Mouse (Mus musculus): ENCODE measurements around the gene 9830107B12Rik. TPM values are rescaled to one million over a fixed set of nuclear protein-coding genes. Genes with fewer than 3 reads are reported as not detected.

The 9830107B12Rik gene
- polyA plus RNA-seq, 1 experiment from 2014 or later: not detected

- ATAC-seq (ENCODE audit: insufficient read depth, low FRiP score, low TSS enrichment): no peak
- 44% methylated on average over 3 of the region's 3 CpGs for WGBS
- H3K9me3 ChIP-seq (ENCODE audit: control insufficient read depth, low read length): no peaks in the 10 kb centered on the region
- H3K27ac ChIP-seq (ENCODE audit: low read depth, low read length): no peak overlapping the region
- H3K4me1 ChIP-seq (ENCODE audit: control insufficient read depth, insufficient read depth, low read length): no peaks in the 10 kb centered on the region
- no peak for DNase-seq (ENCODE audit: low spot score)
- H3K9ac ChIP-seq (ENCODE audit: low read length): no peak overlapping the region
- H3K36me3 ChIP-seq (ENCODE audit: control insufficient read depth, insufficient read depth, low read length): no peaks in the 10 kb centered on the region
- no peaks in the 10 kb centered on the region for H3K27me3 ChIP-seq (ENCODE audit: control insufficient read depth, insufficient read depth, low read length)
- no peak overlapping the region for H3K4me2 ChIP-seq (ENCODE audit: low read depth)
- no peak overlapping the region for H3K4me3 ChIP-seq (ENCODE audit: low read depth, low read length)
Observed at GRCm38 (mm10) chr17:48080626-48081025, 65.4 kb downstream of the 9830107B12Rik start.

Other genes starting within 250 kb of the 9830107B12Rik start
- 34.5 and 35.8 TPM in 2 replicates for gene Foxp4, start 221.6 kb downstream of the 9830107B12Rik start, polyA plus RNA-seq (2014; fragmentation: Nextera tagmentation; extraction: Ambion mirVana)
- gene 1700122O11Rik, start 108.0 kb downstream of the 9830107B12Rik start, polyA plus RNA-seq (2014; fragmentation: Nextera tagmentation; extraction: Ambion mirVana): not detected in 2 replicates
- gene 1700067P10Rik, start 56.9 kb downstream of the 9830107B12Rik start, polyA plus RNA-seq (2014; fragmentation: Nextera tagmentation; extraction: Ambion mirVana): not detected in 2 replicates
- not detected in 2 replicates for gene A530064D06Rik, start 21.0 kb upstream of the 9830107B12Rik start, polyA plus RNA-seq (2014; fragmentation: Nextera tagmentation; extraction: Ambion mirVana)
- 0.07 TPM in 1 of 2 replicates, not detected in the other for gene Trem1, start 86.5 kb upstream of the 9830107B12Rik start, polyA plus RNA-seq (2014; fragmentation: Nextera tagmentation; extraction: Ambion mirVana)
- not detected in 2 replicates for gene Trem3, start 101.5 kb upstream of the 9830107B12Rik start, polyA plus RNA-seq (2014; fragmentation: Nextera tagmentation; extraction: Ambion mirVana)
- 0.18 and 0.25 TPM in 2 replicates for gene Treml4, start 118.0 kb upstream of the 9830107B12Rik start, polyA plus RNA-seq (2014; fragmentation: Nextera tagmentation; extraction: Ambion mirVana)
- gene Treml2, start 153.2 kb upstream of the 9830107B12Rik start, polyA plus RNA-seq (2014; fragmentation: Nextera tagmentation; extraction: Ambion mirVana): 0.11 and 0.26 TPM in 2 replicates
- gene B430306N03Rik, start 169.9 kb upstream of the 9830107B12Rik start, polyA plus RNA-seq (2014; fragmentation: Nextera tagmentation; extraction: Ambion mirVana): 0.08 TPM in 1 of 2 replicates, not detected in the other
- 1.7 and 1.8 TPM in 2 replicates for gene Trem2, start 200.1 kb upstream of the 9830107B12Rik start, polyA plus RNA-seq (2014; fragmentation: Nextera tagmentation; extraction: Ambion mirVana)
- 2.5 and 3.2 TPM in 2 replicates for gene Treml1, start 213.6 kb upstream of the 9830107B12Rik start, polyA plus RNA-seq (2014; fragmentation: Nextera tagmentation; extraction: Ambion mirVana)